Mouse (Mus musculus) liver, postnatal 0 days (tissue): ENCODE measurements around the gene Oprm1. TPM values are rescaled to one million over a fixed set of nuclear protein-coding genes. Genes with fewer than 3 reads are reported as not detected.
"Not testable (repeated sequence)": the region's sequence is repeated elsewhere in the genome, so short reads cannot be mapped to it uniquely, and the experiment has no call there.

Source experiments
- ATAC-seq: fragments of 200-750 bp; cut with Nextera tagmentation; 2 replicates; pipeline ENCODE4 v1.8.0; 2017; ENCODE audit warnings: mild to moderate bottlenecking, moderate library complexity
- DNase-seq: peaks from one replicate; pipeline ENCODE4 v3.0.0-alpha.2; 2016
- H3K27ac ChIP-seq: fragments of 300-500 bp; sonication (generic); 2 replicates; pipeline ENCODE4 v1.5.1; 2014; ENCODE audit warnings: antibody characterized with exemption, moderate library complexity, mild to moderate bottlenecking, low read depth
- H3K27me3 ChIP-seq: fragments of 300-500 bp; sonication (generic); 2 replicates; pipeline ENCODE4 v1.6.1; 2014; ENCODE audit warnings: low read length, control low read depth, mixed read lengths; ENCODE audit not compliant: insufficient read depth
- H3K36me3 ChIP-seq: fragments of 300-500 bp; sonication (generic); replicated peaks from 2 replicates; pipeline ENCODE4 v1.6.1; 2014; ENCODE audit warnings: mild to moderate bottlenecking, control low read depth, low read length, moderate library complexity, mixed read lengths; ENCODE audit not compliant: insufficient read depth
- H3K4me1 ChIP-seq: fragments of 300-500 bp; sonication (generic); 2 replicates; pipeline ENCODE4 v1.6.1; 2014; ENCODE audit warnings: antibody characterized with exemption, mild to moderate bottlenecking, control low read depth; ENCODE audit not compliant: insufficient read depth
- H3K4me2 ChIP-seq: fragments of 300-500 bp; sonication (generic); 2 replicates; pipeline ENCODE4 v1.6.1; 2014; ENCODE audit warnings: low read depth, mild to moderate bottlenecking, low read length, moderate library complexity, mixed read lengths
- H3K4me3 ChIP-seq: fragments of 300-500 bp; sonication (generic); 2 replicates; pipeline ENCODE4 v1.5.1; 2014; ENCODE audit warnings: low read depth, low read length
- H3K9ac ChIP-seq: fragments of 300-500 bp; sonication (generic); replicated peaks from 2 replicates; pipeline ENCODE4 v1.6.1; 2014; ENCODE audit warnings: mild to moderate bottlenecking, moderate library complexity
- H3K9me3 ChIP-seq: fragments of 300-500 bp; sonication (generic); 2 replicates; pipeline ENCODE4 v1.6.1; 2016; ENCODE audit warnings: mild to moderate bottlenecking, control low read depth, low read length, mixed read lengths
- CTCF ChIP-seq: sonication (generic); IDR thresholded peaks from 2 replicates; pipeline ENCODE4 v1.5.1; 2016; ENCODE audit warnings: antibody characterized with exemption, low read depth
- EP300 ChIP-seq: IDR thresholded peaks from 2 replicates; pipeline ENCODE4 v1.6.1; 2016; ENCODE audit warnings: antibody characterized with exemption, low read depth, mild to moderate bottlenecking
- WGBS: fragments of 180-500 bp; shearing (Covaris S2); extraction: QIAGEN DNeasy Blood & Tissue Kit; methylation state at CpG from one replicate; pipeline ENCODE4 v1.1.7; 2014; ENCODE audit not compliant: insufficient replicate concordance; 5-methylcytosine and 5-hydroxymethylcytosine counted together
- polyA plus RNA-seq: library from polyadenylated mRNA; unstranded; fragments of >200 nt; fragmentation: Nextera tagmentation; extraction: Ambion mirVana; gene quantifications from 2 replicates; pipeline ENCODE4 v1.2.1, GENCODE M21; 2015

The Oprm1 gene
- polyA plus RNA-seq, 1 experiment from 2014 or later, result not detected

DNA sequence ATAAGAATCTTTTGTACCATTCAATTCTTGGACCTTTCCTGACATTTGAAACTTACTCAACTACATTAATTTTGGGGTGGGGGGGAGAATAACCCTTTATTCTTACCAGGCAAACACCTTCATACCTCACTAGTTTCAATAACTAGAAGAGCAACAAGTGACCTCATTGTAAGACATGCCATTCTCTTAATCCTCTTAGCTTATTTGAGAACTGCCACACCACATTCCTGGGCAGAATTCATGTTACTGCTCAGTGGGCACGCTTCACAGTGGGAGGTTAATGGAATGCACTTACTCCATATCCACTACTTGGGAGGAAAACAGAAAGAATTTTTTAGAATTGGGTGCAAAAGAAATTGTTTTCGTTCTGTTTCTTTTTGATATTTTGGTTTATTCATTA lies 90.5 kb downstream of the Oprm1 start:
- TF ChIP-seq EP300 (no peak), CTCF (no peak)
- DNase-seq, result no peak
- Histone ChIP-seq H3K36me3 (no peaks in the 10 kb centered on the region), H3K9ac (no peak overlapping the region), H3K4me1 (no peaks in the 10 kb centered on the region), H3K27ac (no peak overlapping the region), H3K4me3 (no peak overlapping the region), H3K9me3 (no peaks in the 10 kb centered on the region), H3K4me2 (no peak overlapping the region), H3K27me3 (no peaks in the 10 kb centered on the region)
- ATAC-seq, result no peak
- WGBS, result 72% methylated on average over 2 of the region's 2 CpGs

DNA sequence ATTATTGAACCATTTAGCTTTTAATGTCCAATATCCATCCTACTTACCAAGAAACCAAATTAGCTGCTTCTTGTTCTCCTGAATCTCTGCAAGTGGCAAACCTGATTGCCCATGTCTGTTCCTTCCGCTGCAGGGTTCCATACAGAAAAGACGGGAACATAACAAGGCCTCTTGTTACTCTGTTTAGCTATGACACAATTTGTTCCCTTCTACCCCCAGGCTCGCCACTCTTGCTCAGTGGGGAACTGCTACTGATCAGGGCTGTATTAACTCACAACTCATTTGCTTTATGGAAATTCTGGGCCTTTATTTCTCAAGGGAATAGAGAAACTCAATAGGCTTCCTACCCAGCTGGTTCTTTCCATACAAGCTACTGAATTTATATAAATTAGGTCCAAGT lies 97.5 kb downstream of the Oprm1 start:
- H3K27me3 ChIP-seq, result no peaks in the 10 kb centered on the region
- no peak for ATAC-seq
- no peak overlapping the region for H3K4me2 ChIP-seq
- no peak for TF ChIP-seq CTCF
- no peak for TF ChIP-seq EP300
- no peak overlapping the region for H3K9ac ChIP-seq
- H3K27ac ChIP-seq, result no peak overlapping the region
- DNase-seq, result no peak
- H3K4me3 ChIP-seq, result no peak overlapping the region
- no peaks in the 10 kb centered on the region for H3K9me3 ChIP-seq
- 75% methylated on average over 3 of the region's 3 CpGs for WGBS
- no peaks in the 10 kb centered on the region for H3K4me1 ChIP-seq
- no peaks in the 10 kb centered on the region for H3K36me3 ChIP-seq

DNA sequence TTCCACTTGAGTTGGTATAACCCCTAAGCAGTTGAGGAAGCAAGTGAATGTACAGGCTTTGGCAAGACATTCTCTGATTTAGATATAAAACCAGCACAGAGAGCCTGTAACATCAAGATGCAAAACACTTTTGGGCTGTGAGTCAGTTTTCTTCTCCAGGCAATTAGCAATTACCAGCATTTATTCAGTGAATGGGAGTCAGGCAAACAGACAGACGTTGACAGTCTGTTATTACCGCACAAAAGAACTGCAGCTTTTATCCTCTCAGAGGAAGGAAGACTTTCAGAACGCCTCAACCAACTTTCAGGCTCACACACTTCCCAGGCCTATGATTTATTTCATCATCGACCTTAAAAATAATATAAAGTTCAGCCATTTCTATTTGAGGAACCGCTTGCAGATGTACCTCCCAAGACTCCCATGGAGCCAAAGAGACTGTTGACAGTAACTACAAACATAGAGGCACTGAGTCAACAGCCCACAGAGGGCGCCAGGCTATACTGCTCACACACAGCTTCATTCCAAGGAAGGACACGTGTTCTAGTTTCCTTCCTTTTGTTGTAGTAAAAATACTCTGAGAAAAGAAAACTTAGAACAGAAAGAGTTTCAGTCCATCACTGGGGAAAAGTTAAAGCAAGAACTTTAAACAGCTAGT lies 113.2 kb downstream of the Oprm1 start:
- Histone ChIP-seq H3K36me3 (no peaks in the 10 kb centered on the region), H3K27me3 (no peaks in the 10 kb centered on the region), H3K27ac (no peak overlapping the region), H3K4me1 (no peaks in the 10 kb centered on the region), H3K4me2 (no peak overlapping the region), H3K9me3 (no peaks in the 10 kb centered on the region), H3K4me3 (no peak overlapping the region), H3K9ac (no peak overlapping the region)
- no peak for ATAC-seq
- no peak for TF ChIP-seq EP300
- TF ChIP-seq CTCF, result no peak
- DNase-seq, result no peak
- WGBS, result 74% methylated on average over 7 of the region's 7 CpGs

DNA sequence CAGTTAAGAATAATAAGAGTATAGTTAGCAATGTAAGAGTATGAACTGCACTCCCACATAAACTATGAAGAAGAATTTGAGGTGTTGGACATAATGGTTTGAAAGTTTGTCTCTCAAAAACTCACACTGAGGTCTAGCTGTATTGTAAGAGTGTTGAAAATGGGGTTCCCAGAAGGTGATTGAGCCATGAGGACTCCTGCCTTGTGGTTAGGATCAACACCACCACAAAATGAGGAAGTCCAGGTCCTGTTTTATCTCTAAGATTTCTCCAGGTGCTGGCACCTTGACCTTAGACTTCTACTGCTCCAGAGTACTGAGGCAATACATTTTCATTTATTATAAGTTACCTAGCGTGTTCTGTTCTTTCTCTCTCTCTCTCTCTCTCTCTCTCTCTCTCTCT lies 115.6 kb downstream of the Oprm1 start:
- DNase-seq (no peak), ATAC-seq (no peak)
- 52% methylated on average over 1 of the region's 1 CpGs for WGBS
- Histone ChIP-seq H3K27me3 (no peaks in the 10 kb centered on the region), H3K27ac (no peak overlapping the region), H3K36me3 (no peaks in the 10 kb centered on the region), H3K9me3 (no peaks in the 10 kb centered on the region), H3K4me1 (no peaks in the 10 kb centered on the region), H3K4me3 (no peak overlapping the region), H3K9ac (no peak overlapping the region), H3K4me2 (no peak overlapping the region)
- TF ChIP-seq EP300 (no peak), CTCF (no peak)

DNA sequence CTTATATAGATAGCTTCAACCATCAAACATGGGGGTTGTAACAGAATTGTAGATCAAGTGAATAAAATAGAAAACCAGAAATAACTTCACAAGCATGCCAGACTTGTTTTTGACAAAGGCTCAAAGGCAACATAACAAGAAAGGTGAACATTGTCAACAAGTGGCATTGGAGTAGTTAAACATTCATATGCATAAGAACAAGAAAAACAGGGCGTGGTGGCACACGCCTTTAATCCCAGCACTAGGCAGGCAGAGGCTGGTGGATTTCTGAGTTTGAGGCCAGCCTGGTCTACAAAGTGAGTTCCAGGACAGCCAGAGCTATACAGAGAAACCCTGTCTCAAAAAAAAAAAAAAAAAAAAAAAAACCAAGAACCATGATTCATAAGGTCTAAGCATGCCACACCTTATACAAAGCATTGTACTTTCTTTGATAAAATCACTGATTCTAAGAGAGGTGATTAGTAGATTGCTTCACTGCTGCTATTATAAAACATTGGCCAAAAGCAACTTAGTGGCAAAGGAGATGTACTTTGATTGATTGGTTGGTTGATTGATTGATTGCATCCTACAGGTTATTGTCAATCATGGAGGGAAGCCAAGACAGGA lies 120.1 kb downstream of the Oprm1 start:
- H3K4me1 ChIP-seq, result no peaks in the 10 kb centered on the region
- H3K9me3 ChIP-seq, result no peaks in the 10 kb centered on the region
- no peak overlapping the region for H3K9ac ChIP-seq
- 90% methylated on average over 2 of the region's 2 CpGs for WGBS
- H3K4me2 ChIP-seq, result no peak overlapping the region
- no peak overlapping the region for H3K27ac ChIP-seq
- no peak overlapping the region for H3K4me3 ChIP-seq
- ATAC-seq (no peak), DNase-seq (no peak)
- TF ChIP-seq EP300, result no peak
- TF ChIP-seq CTCF, result no peak
- no peaks in the 10 kb centered on the region for H3K36me3 ChIP-seq
- H3K27me3 ChIP-seq, result no peaks in the 10 kb centered on the region

DNA sequence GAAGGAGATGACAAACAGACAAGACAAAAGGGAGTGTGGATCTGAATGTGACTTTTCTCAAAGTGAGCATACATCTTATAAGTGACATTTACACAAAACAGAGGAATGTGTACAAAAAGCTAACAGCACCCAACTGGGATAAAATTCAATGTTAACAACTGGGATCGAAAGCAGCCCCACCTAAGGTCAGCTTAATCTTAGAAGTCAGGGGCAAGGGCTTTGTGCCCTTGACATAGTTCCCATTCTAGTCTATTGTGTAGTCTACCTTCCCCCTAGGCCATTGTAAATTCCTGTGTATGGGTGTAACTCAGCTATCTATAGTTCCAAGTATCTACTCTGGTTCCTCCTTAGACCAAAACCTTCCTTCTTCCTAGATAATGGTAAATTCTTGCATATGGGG lies 123.7 kb downstream of the Oprm1 start:
- DNase-seq, H3K4me3 ChIP-seq, H3K27ac ChIP-seq, ATAC-seq, H3K36me3 ChIP-seq, H3K4me1 ChIP-seq, H3K27me3 ChIP-seq, H3K9me3 ChIP-seq, H3K9ac ChIP-seq, H3K4me2 ChIP-seq: not testable (repeated sequence)
- WGBS, result 96% methylated on average over 1 of the region's 1 CpGs
